Mouse (Mus musculus): ENCODE results near the gene Orc5. TPM values are rescaled to one million over a fixed set of nuclear protein-coding genes. Genes with fewer than 3 reads are reported as not detected.

Orc5 gene
- 59.5 TPM for polyA plus RNA-seq (2017; shearing (Covaris generic))

DNA sequence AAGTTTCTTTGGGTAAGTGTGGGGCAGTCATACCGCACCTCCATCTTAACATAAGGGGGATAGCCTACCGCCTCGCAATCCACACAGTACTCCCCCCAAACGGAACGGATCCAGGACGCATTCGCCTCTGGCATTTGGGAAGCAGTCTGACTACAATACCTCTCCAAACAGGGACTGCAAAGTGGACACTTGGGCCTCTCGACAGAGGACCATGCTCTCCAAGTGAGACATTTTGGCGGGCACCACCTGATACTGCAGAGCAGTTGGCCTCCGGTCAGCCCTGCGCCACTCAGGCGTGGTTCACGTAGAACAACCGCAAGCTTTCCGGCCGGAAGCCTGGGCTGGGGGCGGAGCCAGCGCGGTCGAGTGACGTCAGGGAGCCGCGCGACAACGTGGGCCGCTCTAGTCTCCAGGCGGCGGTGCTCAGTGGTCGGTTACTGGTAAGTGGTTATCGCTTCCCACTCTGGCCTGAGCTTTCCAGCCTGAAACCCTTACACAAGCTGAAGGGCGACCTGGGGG, at the start of gene Orc5:
Gene Orc5 (minus strand): TSS at position 397 of the 519 bp plus-strand sequence.

Other genes with a start within 250 kb of the Orc5 start
- gene Reln, start 205.7 kb downstream of the Orc5 start, polyA plus RNA-seq (2017; shearing (Covaris generic)) = 0.20 TPM
- gene Lhfpl3, start 195.6 kb upstream of the Orc5 start, polyA plus RNA-seq (2017; shearing (Covaris generic)) = 0.31 TPM